Mouse (Mus musculus) neural tube, embryonic 11.5 days (tissue): Measurements from ENCODE around the gene Hcar1. TPM values are rescaled to one million over a fixed set of nuclear protein-coding genes. Genes with fewer than 3 reads are reported as not detected.

ENCODE experiments used
- ATAC-seq: fragments of 200-750 bp; cut with Nextera tagmentation; 2 replicates; pipeline ENCODE4 v1.8.0; 2017; ENCODE audit warnings: moderate number of reproducible peaks, mild to moderate bottlenecking, moderate TSS enrichment, moderate library complexity; ENCODE audit not compliant: insufficient read depth, low FRiP score, low TSS enrichment
- DNase-seq: peaks from one replicate; pipeline ENCODE4 v3.0.0-alpha.2; 2015; ENCODE audit warnings: low spot score
- H3K27ac ChIP-seq: fragments of 300-500 bp; sonication (generic); 2 replicates; pipeline ENCODE4 v1.5.1; 2014; ENCODE audit warnings: low read depth, mild to moderate bottlenecking, low read length
- H3K27me3 ChIP-seq: fragments of 300-500 bp; sonication (generic); 2 replicates; pipeline ENCODE4 v1.6.1; 2014; ENCODE audit warnings: mild to moderate bottlenecking, low read length, mixed read lengths; ENCODE audit not compliant: control insufficient read depth, insufficient read depth
- H3K36me3 ChIP-seq: fragments of 300-500 bp; sonication (generic); 2 replicates; pipeline ENCODE4 v1.6.1; 2014; ENCODE audit warnings: mild to moderate bottlenecking, low read length, moderate library complexity, mixed read lengths; ENCODE audit not compliant: control insufficient read depth, insufficient read depth
- H3K4me1 ChIP-seq: fragments of 300-500 bp; sonication (generic); 2 replicates; pipeline ENCODE4 v1.6.1; 2014; ENCODE audit warnings: low read length, mixed read lengths; ENCODE audit not compliant: control insufficient read depth, insufficient read depth
- H3K4me2 ChIP-seq: fragments of 300-500 bp; sonication (generic); 2 replicates; pipeline ENCODE4 v1.6.1; 2014; ENCODE audit warnings: low read depth, mild to moderate bottlenecking, moderate library complexity
- H3K4me3 ChIP-seq: fragments of 300-500 bp; sonication (generic); 2 replicates; pipeline ENCODE4 v1.5.1; 2014; ENCODE audit warnings: low read depth, low read length
- H3K9ac ChIP-seq: fragments of 300-500 bp; sonication (generic); 2 replicates; pipeline ENCODE4 v1.6.1; 2014; ENCODE audit warnings: mild to moderate bottlenecking, low read length
- H3K9me3 ChIP-seq: fragments of 300-500 bp; sonication (generic); 2 replicates; pipeline ENCODE4 v1.6.1; 2016; ENCODE audit warnings: low read length; ENCODE audit not compliant: control insufficient read depth
- WGBS: fragments of 180-500 bp; shearing (Covaris S2); extraction: QIAGEN DNeasy Blood & Tissue Kit; methylation state at CpG from one replicate; pipeline ENCODE4 v1.1.7; 2014; 5-methylcytosine and 5-hydroxymethylcytosine counted together
- polyA plus RNA-seq: library from polyadenylated mRNA; unstranded; fragments of >200 nt; fragmentation: Nextera tagmentation; extraction: Ambion mirVana; gene quantifications from 2 replicates; pipeline ENCODE4 v1.2.1, GENCODE M21; 2014

Gene Hcar1
- polyA plus RNA-seq, 1 experiment from 2014 or later, result not detected

GRCm38 (mm10) chr5:123832309-123832708, 47.5 kb downstream of the Hcar1 start:
- whole genome bisulfite sequencing, result 87% methylated on average over 7 of the region's 7 CpGs
- no peak overlapping the region for H3K4me2 ChIP-seq
- no peak overlapping the region for H3K4me3 ChIP-seq
- H3K9me3 ChIP-seq, result no peaks in the 10 kb centered on the region
- H3K27ac ChIP-seq, result no peak overlapping the region
- no peak for DNase-seq
- no peaks in the 10 kb centered on the region for H3K36me3 ChIP-seq
- ATAC-seq, result no peak
- H3K27me3 ChIP-seq, result no peaks in the 10 kb centered on the region
- H3K4me1 ChIP-seq, result no peaks in the 10 kb centered on the region
- no peak overlapping the region for H3K9ac ChIP-seq

DNA sequence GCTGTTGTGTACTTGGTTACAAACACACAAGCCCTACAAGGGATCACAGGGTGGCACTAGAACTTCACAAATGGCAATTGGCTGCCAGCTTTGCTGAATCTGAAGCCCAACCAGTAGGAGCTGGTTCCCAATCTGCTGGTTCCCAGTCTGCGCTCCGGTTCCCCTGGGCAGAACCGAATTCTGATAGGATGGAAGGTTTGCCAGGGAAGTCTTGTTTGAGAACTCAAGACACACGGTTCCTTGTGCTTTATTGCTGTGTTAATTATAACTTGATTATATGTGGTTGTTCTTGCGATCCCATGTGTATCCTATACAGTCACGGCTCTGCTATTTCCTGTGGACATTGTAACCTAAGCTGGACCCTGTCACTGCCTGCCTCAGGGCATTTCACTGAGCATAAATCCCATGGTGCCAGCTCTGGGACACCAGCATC, 52.1 kb downstream of the Hcar1 start:
- DNase-seq, result no peak
- no peak for ATAC-seq
- Histone ChIP-seq H3K4me1 (no peaks in the 10 kb centered on the region), H3K9me3 (no peaks in the 10 kb centered on the region), H3K36me3 (no peaks in the 10 kb centered on the region), H3K4me3 (no peak overlapping the region), H3K27ac (no peak overlapping the region), H3K4me2 (no peak overlapping the region), H3K27me3 (no peaks in the 10 kb centered on the region), H3K9ac (no peak overlapping the region)
- 80% methylated on average over 6 of the region's 6 CpGs for WGBS

Other genes with a start within 250 kb of the Hcar1 start
- gene Clip1, start 195.4 kb downstream of the Hcar1 start, polyA plus RNA-seq, result 45.1 and 52.2 TPM in 2 replicates
- gene Zcchc8, start 158.9 kb downstream of the Hcar1 start, polyA plus RNA-seq, result 71.3 and 80.5 TPM in 2 replicates
- gene Rsrc2, start 130.6 kb downstream of the Hcar1 start, polyA plus RNA-seq, result 154 and 166 TPM in 2 replicates
- gene Kntc1, start 130.3 kb downstream of the Hcar1 start, polyA plus RNA-seq, result 30.8 and 36.2 TPM in 2 replicates
- gene Hcar2, start 14.5 kb downstream of the Hcar1 start, polyA plus RNA-seq, result 0.16 TPM in 1 of 2 replicates, not detected in the other
- gene Denr, start 27.2 kb upstream of the Hcar1 start, polyA plus RNA-seq, result 138 and 146 TPM in 2 replicates
- 0.45 TPM in 1 of 2 replicates, not detected in the other for gene Gm43518, start 47.4 kb upstream of the Hcar1 start, polyA plus RNA-seq
- 3.8 and 5.0 TPM in 2 replicates for gene Ccdc62, start 50.7 kb upstream of the Hcar1 start, polyA plus RNA-seq
- gene Hip1r, start 93.6 kb upstream of the Hcar1 start, polyA plus RNA-seq, result 4.4 and 5.3 TPM in 2 replicates
- 50.3 and 52.3 TPM in 2 replicates for gene Vps37b, start 152.2 kb upstream of the Hcar1 start, polyA plus RNA-seq
- 1.7 TPM in 2 replicates for gene Abcb9, start 215.8 kb upstream of the Hcar1 start, polyA plus RNA-seq
- gene Ogfod2, start 232.3 kb upstream of the Hcar1 start, polyA plus RNA-seq, result 17.4 and 18.0 TPM in 2 replicates
- gene Arl6ip4, start 236.1 kb upstream of the Hcar1 start, polyA plus RNA-seq, result 84.7 and 88.9 TPM in 2 replicates